Mouse (Mus musculus) ES-E14 (cell line): ENCODE data around the gene Rab6a.

ENCODE experiments used
- CHD2 ChIP-seq: IDR thresholded peaks from 2 replicates; pipeline ENCODE4 v1.6.1; 2014; ENCODE audit warnings: mild to moderate bottlenecking, low read depth, low read length, inconsistent platforms
- HCFC1 ChIP-seq: IDR thresholded peaks from 2 replicates; pipeline ENCODE4 v1.6.1; 2012; ENCODE audit warnings: low read length, inconsistent platforms, borderline replicate concordance; ENCODE audit not compliant: insufficient read depth
- MAFK ChIP-seq: IDR thresholded peaks from 2 replicates; pipeline ENCODE4 v1.6.1; 2014; ENCODE audit warnings: mild to moderate bottlenecking, low read depth, low read length, inconsistent platforms; ENCODE audit not compliant: insufficient read depth
- ZC3H11A ChIP-seq: IDR thresholded peaks from 2 replicates; pipeline ENCODE4 v1.6.1; 2012; ENCODE audit warnings: low read depth, mild to moderate bottlenecking, inconsistent platforms, low read length, borderline replicate concordance
- ZNF384 ChIP-seq: IDR thresholded peaks from 2 replicates; pipeline ENCODE4 v1.6.1; 2012; ENCODE audit warnings: low read depth, low read length, inconsistent platforms

GRCm38 (mm10) chr7:100685061-100686030 is 78.1 kb downstream of the Rab6a start:
- TF ChIP-seq HCFC1, result no peak
- no peak for TF ChIP-seq MAFK
- TF ChIP-seq ZC3H11A, result 0 out of 2 replicates have a peak, but pooled peaks have one; percentile 41
- no peak for TF ChIP-seq ZNF384
- no peak for TF ChIP-seq CHD2
